Mouse (Mus musculus) ES-E14 (cell line): ENCODE measurements around the gene Ndufaf5. TPM values are rescaled to one million over a fixed set of nuclear protein-coding genes. Genes with fewer than 3 reads are reported as not detected.

Experiments used
- DNase-seq: peaks from one replicate; pipeline ENCODE4 v3.0.0-alpha.2; 2013; ENCODE audit warnings: low read depth, low spot score
- H3K27ac ChIP-seq: 2 replicates; pipeline ENCODE4 v1.5.1; 2012; ENCODE audit warnings: low read depth, mild to moderate bottlenecking, low read length, moderate library complexity, mixed read lengths; ENCODE audit not compliant: poor library complexity, insufficient read depth, severe bottlenecking
- H3K36me3 ChIP-seq: 2 replicates; pipeline ENCODE4 v1.6.1; 2012; ENCODE audit warnings: mild to moderate bottlenecking, low read length, moderate library complexity, mixed read lengths; ENCODE audit not compliant: control insufficient read depth, poor library complexity, insufficient read depth, severe bottlenecking
- H3K4me1 ChIP-seq, 2 experiments: fragments of 150-350 bp in 1 of 2; sonication (generic) in 1 of 2; 2 replicates each; pipeline ENCODE4 v1.6.1; 2012; ENCODE audit warnings: low read length in 2 of 2, mild to moderate bottlenecking in 1 of 2, mixed read lengths in 1 of 2; ENCODE audit not compliant: control insufficient read depth in 2 of 2, insufficient read depth in 2 of 2, poor library complexity in 1 of 2
- H3K4me3 ChIP-seq, 2 experiments: fragments of 150-350 bp in 1 of 2; sonication (generic) in 1 of 2; 2 replicates each; pipeline ENCODE4 v1.5.1; 2012; ENCODE audit warnings: low read length in 2 of 2, low read depth in 1 of 2, mild to moderate bottlenecking in 1 of 2, mixed read lengths in 1 of 2; ENCODE audit not compliant: insufficient read depth in 1 of 2, poor library complexity in 1 of 2, severe bottlenecking in 1 of 2
- H3K9ac ChIP-seq: 2 replicates; pipeline ENCODE4 v1.6.1; 2012; ENCODE audit warnings: low read depth, mild to moderate bottlenecking, low read length, mixed read lengths; ENCODE audit not compliant: poor library complexity, insufficient read depth, severe bottlenecking
- H3K9me3 ChIP-seq: fragments of 150-350 bp; sonication (generic); 2 replicates; pipeline ENCODE4 v1.6.1; 2012; ENCODE audit warnings: low read depth, mild to moderate bottlenecking, low read length; ENCODE audit not compliant: control insufficient read depth, insufficient read depth
- CHD2 ChIP-seq: IDR thresholded peaks from 2 replicates; pipeline ENCODE4 v1.6.1; 2014; ENCODE audit warnings: mild to moderate bottlenecking, low read depth, low read length, inconsistent platforms
- HCFC1 ChIP-seq: IDR thresholded peaks from 2 replicates; pipeline ENCODE4 v1.6.1; 2012; ENCODE audit warnings: low read length, inconsistent platforms, borderline replicate concordance; ENCODE audit not compliant: insufficient read depth
- MAFK ChIP-seq: IDR thresholded peaks from 2 replicates; pipeline ENCODE4 v1.6.1; 2014; ENCODE audit warnings: mild to moderate bottlenecking, low read depth, low read length, inconsistent platforms; ENCODE audit not compliant: insufficient read depth
- ZC3H11A ChIP-seq: IDR thresholded peaks from 2 replicates; pipeline ENCODE4 v1.6.1; 2012; ENCODE audit warnings: low read depth, mild to moderate bottlenecking, inconsistent platforms, low read length, borderline replicate concordance
- ZNF384 ChIP-seq: IDR thresholded peaks from 2 replicates; pipeline ENCODE4 v1.6.1; 2012; ENCODE audit warnings: low read depth, low read length, inconsistent platforms
- in situ Hi-C, 2 experiments: fragments of 600-800 bp; cut with MboI; formaldehyde crosslinking; loops; one replicate each; pipeline ENCODE4 v1.15.1; 2025; ENCODE audit warnings: low sequenced_read_pairs in 2 of 2, inconsistent platforms in 1 of 2; ENCODE audit not compliant: unreplicated experiment in 2 of 2
- total RNA-seq: library from RNA; depleted of rRNA; stranded (reverse); fragments of 300-350 nt; gene quantifications from 2 replicates; pipeline ENCODE4 v1.2.3, GENCODE M21; 2012; rRNA removed

Gene Ndufaf5
- total RNA-seq, 1 experiment = 14.0 TPM

GRCm38 (mm10) chr2:140220325-140220724 is 49.9 kb downstream of the Ndufaf5 start:
- Histone ChIP-seq H3K9ac (no peak overlapping the region), H3K4me1 (no peaks in the 10 kb centered on the region), H3K27ac (no peak overlapping the region), H3K4me3 (no peak overlapping the region), H3K9me3 (no peaks in the 10 kb centered on the region), H3K36me3 (no peaks in the 10 kb centered on the region)
- TF ChIP-seq ZC3H11A = no peak
- TF ChIP-seq ZNF384 = no peak
- no peak for TF ChIP-seq MAFK
- no peak for TF ChIP-seq HCFC1
- no peak for TF ChIP-seq CHD2
- in situ Hi-C loops = no loop called here
- DNase-seq = no peak

GRCm38 (mm10) chr2:140230295-140230694 is 59.8 kb downstream of the Ndufaf5 start:
- Histone ChIP-seq H3K27ac (no peak overlapping the region), H3K36me3 (no peaks in the 10 kb centered on the region), H3K9ac (no peak overlapping the region), H3K9me3 (no peaks in the 10 kb centered on the region), H3K4me3 (no peak overlapping the region), H3K4me1 (no peaks in the 10 kb centered on the region)
- no peak for TF ChIP-seq CHD2
- TF ChIP-seq ZC3H11A = no peak
- TF ChIP-seq ZNF384 = no peak
- TF ChIP-seq MAFK = no peak
- TF ChIP-seq HCFC1 = no peak
- DNase-seq = no peak
- in situ Hi-C loops = no loop called here

GRCm38 (mm10) chr2:140237245-140237644 is 66.8 kb downstream of the Ndufaf5 start:
- H3K9ac ChIP-seq = no peak overlapping the region
- H3K27ac ChIP-seq = no peak overlapping the region
- H3K36me3 ChIP-seq = no peaks in the 10 kb centered on the region
- H3K4me1 ChIP-seq = no peaks in the 10 kb centered on the region
- TF ChIP-seq MAFK = no peak
- TF ChIP-seq ZNF384 = no peak
- peak; percentile 75; the same call in 1 of the 2 replicates for TF ChIP-seq HCFC1
- DNase-seq = peak; percentile 8
- H3K4me3 ChIP-seq = no peak overlapping the region
- H3K9me3 ChIP-seq = no peaks in the 10 kb centered on the region
- in situ Hi-C loops = no loop called here

GRCm38 (mm10) chr2:140242398-140242797 is 71.9 kb downstream of the Ndufaf5 start:
- Histone ChIP-seq H3K36me3 (no peaks in the 10 kb centered on the region), H3K4me1 (no peaks in the 10 kb centered on the region), H3K27ac (no peak overlapping the region), H3K4me3 (no peak overlapping the region), H3K9me3 (no peaks in the 10 kb centered on the region), H3K9ac (no peak overlapping the region)
- no peak for DNase-seq
- TF ChIP-seq ZNF384 (no peak), MAFK (no peak)
- in situ Hi-C loops = no loop called here

- TF ChIP-seq ZNF384 (no peak), HCFC1 (no peak)
- Histone ChIP-seq H3K36me3 (no peaks in the 10 kb centered on the region), H3K4me1 (no peaks in the 10 kb centered on the region), H3K9ac (no peak overlapping the region), H3K9me3 (no peaks in the 10 kb centered on the region), H3K4me3 (no peak overlapping the region), H3K27ac (no peak overlapping the region)
- DNase-seq = no peak
- in situ Hi-C loops = no loop called here
Measured at GRCm38 (mm10) chr2:140243105-140243504, 72.7 kb downstream of the Ndufaf5 start.

Other genes starting within 250 kb of the Ndufaf5 start
- 11.2 and 12.1 TPM in 2 replicates for gene Tasp1, start 103.8 kb upstream of the Ndufaf5 start, total RNA-seq
- not detected in 2 replicates for gene Gm17374, start 18.6 kb upstream of the Ndufaf5 start, total RNA-seq
- 30.2 and 41.9 TPM in 2 replicates for gene Esf1, start 85 bp upstream of the Ndufaf5 start, total RNA-seq
- not detected in 2 replicates for gene Sel1l2, start 219.1 kb downstream of the Ndufaf5 start, total RNA-seq
- gene Macrod2, start 224.7 kb downstream of the Ndufaf5 start, total RNA-seq = 11.7 and 12.7 TPM in 2 replicates